Mouse (Mus musculus) heart, adult 8-10 months (tissue): ENCODE data around the gene Ift52. TPM values are rescaled to one million over a fixed set of nuclear protein-coding genes. Genes with fewer than 3 reads are reported as not detected.

Source experiments
- DNase-seq: peaks from one replicate; pipeline ENCODE4 v3.0.0; 2022; ENCODE audit warnings: low spot score
- total RNA-seq, 4 experiments: library from RNA; stranded (reverse); gene quantifications; 2 replicates each; pipeline ENCODE4 v1.2.4; 2022

The Ift52 gene
- 10 to 100 TPM; 19.3 to 25.0 (median 22.8) TPM for total RNA-seq

DNA sequence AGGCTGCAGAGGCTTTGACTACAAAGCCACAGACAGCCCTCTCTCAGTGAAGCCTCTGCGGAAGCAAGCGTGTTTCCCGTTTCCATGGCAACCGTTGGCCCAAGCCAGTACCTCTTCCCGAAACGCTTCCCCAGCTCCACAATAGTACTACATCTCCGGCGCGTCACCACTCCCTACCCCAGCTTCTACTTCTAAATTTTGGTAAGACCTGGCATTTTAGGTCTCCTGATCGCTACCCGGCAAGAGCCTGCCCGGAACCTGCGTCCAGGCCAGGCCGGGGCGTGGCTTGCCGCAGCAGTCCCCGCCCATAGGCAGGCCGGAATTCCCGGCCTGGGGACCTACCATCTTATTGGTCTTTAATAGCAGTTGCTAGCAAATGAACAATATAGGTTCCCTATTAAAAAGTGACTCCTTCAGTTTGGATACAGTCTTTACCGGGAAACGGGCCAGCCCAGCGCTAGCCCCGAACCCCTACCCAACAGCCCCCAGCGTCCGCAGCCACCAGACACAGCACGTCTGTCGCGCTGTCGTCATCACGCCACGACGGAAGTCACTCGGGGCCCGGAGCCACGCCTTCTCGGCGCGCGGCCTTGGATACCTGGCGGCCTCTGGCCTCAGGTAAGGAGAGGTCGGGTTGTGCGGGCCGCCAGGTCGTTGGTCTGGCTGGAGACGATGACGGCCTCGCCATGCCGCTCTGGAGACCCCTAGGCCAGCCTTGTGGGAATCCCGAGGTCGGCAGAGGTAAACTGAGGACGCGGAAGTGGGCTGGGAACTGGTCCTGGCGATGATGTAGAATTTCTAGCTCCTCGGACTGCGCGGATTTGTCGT, at the start of gene Ift52:
Ift52 (plus strand) TSS at position 439 of the 828 bp plus-strand sequence.
- DNase-seq, result peak; percentile 91

GRCm38 (mm10) chr2:162968357-162968756, 48.8 kb upstream of the Ift52 start:
- peak; percentile 15 for DNase-seq

GRCm38 (mm10) chr2:162969101-162969500, 48.1 kb upstream of the Ift52 start:
- DNase-seq, result no peak

GRCm38 (mm10) chr2:162970896-162971295, 46.3 kb upstream of the Ift52 start:
- no peak for DNase-seq

DNA sequence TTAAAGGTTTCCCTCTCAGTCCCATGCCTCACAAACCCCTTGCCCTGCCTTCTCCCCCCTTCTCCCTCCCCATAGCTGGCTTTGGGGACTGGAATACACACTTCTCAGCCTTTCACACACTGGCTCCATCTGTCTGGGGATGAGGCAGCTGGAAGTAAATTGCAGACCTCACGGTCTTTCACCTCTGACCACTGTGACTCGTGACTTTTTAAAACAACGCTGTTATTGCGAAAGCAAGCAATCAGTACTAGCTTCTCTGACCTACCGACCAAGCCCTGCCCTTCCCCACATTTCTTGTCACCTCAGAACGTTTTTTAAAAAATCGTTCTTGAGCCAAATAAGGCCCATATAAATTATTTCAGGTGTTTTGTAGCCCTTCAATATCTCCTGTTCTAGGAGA, 44.4 kb upstream of the Ift52 start:
- DNase-seq, result no peak

GRCm38 (mm10) chr2:162973206-162973605, 43.9 kb upstream of the Ift52 start:
- DNase-seq, result no peak

DNA sequence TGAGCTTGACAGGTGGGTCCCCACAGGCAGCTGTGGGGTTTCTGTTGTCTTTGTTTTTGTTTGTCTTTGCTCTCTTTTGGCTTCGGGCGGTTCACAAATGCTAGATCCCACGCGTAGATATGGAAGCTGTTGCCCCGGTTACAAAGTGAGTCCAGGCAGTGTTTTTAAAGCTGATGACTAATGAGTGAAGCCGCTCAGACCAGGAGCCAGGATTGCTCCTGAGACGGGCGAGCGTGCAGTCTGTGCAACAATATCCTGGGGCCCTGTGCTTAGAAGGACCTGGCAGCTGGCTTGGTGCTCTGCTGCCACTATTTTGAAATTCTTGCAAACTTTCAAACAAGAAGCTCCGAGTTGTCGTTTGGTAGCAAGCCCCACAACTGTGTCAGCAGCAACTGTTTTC, 43.5 kb upstream of the Ift52 start:
- no peak for DNase-seq

DNA sequence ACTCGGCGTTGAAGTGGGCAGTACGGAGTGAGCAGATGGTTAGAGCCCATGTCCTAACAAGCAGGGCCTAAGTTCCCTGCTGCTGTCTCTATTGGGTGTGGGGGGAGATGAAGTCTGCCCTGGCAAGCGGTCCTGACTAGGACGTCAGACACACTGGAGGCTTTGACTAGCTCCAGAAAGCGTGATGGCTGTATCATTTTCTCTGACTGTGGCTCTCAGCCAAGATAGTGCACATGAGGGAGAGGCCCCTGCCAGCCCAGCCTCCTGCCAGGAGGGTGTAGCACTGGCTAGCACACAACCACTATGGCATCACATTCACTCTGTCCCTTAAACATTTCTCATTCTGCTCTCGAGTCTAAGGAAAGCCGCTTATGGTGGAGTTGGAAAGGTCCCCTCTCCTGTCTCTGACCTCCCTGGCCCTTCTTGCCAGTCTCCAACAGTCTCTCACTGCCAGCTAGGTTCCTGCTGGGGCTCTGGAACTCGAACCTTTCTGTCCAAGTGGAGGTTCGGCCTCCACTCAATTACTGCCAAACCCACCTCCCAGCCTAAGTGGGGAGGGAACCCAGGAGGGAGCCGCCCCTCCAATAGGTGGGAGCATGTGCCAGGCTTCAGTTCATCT, 41.9 kb upstream of the Ift52 start:
- peak; percentile 24 for DNase-seq

DNA sequence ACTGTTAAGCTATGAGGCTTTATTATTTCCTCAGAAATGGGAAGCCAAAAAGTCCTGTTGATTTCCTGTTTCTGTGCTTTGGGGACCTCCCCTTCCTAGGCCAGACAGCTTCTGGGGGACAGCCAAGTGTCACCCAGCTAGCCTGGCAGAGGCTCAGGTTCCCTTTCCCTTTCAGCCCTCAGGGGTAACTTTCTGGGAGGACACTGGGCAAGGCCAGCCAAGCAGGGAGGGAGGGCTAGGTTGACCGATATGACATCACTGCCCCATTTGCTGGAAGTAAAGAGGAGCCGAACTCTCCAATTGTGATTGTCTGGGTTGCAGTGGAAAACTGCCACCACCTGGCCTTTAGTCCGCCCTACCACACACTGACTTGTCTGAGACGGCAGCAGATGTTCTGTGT, 41.2 kb upstream of the Ift52 start:
- peak; percentile 45 for DNase-seq

DNA sequence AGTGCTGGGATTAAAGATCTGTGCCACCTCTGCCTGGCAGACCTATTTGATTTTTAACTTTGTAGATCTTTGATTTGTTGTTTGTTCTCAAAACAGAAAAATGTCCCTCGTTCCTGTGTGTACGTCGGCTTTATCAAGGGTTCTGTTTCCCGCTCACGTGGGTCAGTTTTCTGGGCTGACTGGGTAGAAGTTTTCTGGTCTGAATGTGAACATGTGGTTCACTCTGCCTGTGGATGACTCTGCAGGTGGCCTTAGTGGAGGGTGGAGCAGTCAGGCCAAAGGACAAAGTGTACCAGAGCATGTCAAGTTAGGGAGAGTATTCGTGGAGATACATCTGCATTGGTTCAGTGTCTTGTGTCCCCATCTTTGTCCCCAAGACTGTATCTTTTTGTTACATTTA, 32.8 kb upstream of the Ift52 start:
- DNase-seq, result no peak

- no peak for DNase-seq
These were observed 31.2 kb upstream of the Ift52 start for GRCm38 (mm10) chr2:162985923-162986322.

- no peak for DNase-seq
These were observed 30.4 kb upstream of the Ift52 start for GRCm38 (mm10) chr2:162986764-162987163.

DNA sequence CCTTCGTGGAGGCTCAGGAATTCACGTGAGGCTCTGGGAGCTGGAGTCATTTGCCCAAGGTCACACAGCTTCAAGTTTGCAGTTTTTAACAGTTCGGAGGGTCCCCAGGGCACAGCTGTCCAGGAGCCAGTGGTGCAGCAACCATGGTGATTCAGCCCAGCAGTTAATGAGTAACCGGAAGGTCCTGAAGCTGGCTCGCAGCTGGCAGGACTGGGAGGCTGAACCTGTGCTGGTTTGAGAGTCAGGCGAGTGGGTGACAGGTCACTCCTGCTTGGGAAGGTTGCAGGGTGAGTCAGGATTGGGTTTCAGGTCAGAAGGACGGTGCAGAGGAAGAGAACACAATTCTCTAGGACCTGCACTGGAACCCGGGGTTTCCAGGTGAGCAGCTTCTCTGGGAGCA, 29.9 kb upstream of the Ift52 start, which contains the start of gene Sgk2:
Sgk2 (plus strand) TSS at position 113 of the 400 bp plus-strand sequence.
- no peak for DNase-seq

- DNase-seq, result no peak
These were observed 28.9 kb upstream of the Ift52 start for GRCm38 (mm10) chr2:162988235-162988634.

DNA sequence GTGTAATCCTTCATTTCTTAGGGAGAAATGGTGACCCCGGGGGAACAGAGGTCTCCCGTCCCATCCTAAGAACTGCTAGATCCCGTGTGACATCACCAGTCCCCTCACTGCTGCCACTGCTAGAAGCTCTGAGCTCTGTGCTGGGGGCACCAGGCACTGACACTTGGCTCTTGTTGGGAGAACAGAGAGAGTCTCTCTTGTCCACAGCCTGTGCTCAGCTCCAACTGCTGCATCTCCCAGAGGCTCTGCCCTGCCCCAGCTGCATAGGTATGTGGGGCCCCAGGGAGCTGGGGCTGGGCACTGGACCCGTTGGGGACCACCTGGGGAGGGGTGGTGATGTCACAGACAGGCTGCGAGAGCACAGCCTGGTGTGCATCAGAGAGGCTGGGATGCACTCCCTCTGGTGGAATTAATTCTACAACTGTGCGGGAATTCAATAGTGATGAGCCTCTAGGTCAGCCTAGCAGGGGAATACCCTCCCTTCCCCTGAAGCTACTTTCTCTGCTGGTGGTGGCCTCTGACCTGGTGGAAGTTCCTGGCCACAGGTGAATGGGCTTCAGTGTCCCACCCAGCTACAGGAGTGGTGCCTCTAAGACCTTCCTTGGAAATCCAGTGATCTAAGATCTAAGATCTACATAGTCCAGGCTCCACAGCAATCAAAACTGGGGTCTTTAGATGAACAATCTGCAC, 25.6 kb upstream of the Ift52 start:
- DNase-seq, result no peak

GRCm38 (mm10) chr2:162992084-162992437, 25.1 kb upstream of the Ift52 start:
- DNase-seq, result no peak

- DNase-seq, result no peak
These were observed 23.1 kb upstream of the Ift52 start for GRCm38 (mm10) chr2:162993881-162994616.

DNA sequence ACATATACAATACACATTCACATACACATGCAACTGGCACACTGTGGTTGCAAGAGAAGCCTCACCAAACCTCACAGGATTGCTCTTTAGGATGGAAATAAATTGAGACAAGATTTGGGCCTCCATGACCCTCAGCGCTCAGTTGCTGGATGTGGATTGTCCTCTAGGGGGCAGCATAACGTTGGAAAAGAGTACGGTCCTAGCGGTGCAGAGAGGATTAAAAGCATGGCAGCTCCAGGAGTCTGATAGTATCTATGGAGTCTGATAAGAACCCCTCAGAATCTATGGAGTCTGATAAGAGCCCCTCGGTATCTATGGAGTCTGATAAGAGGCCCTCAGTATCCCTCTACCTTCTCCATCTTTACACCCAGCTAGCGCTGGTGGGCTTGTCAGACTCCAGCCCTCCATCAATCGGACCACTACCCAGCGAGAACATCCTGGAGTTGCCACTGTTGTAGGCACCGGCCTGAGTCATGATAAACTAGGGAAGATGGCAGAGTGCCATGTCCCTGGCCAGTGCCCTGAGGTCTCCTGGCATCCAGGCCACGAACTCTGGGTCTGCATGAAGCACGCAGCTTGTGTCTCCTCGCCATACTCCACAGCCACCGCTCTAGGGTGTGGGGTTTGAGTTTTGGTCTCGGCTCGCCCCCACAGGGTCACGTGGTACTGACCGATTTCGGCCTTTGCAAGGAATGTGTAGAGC, 18.5 kb upstream of the Ift52 start:
- peak; percentile 48 for DNase-seq

DNA sequence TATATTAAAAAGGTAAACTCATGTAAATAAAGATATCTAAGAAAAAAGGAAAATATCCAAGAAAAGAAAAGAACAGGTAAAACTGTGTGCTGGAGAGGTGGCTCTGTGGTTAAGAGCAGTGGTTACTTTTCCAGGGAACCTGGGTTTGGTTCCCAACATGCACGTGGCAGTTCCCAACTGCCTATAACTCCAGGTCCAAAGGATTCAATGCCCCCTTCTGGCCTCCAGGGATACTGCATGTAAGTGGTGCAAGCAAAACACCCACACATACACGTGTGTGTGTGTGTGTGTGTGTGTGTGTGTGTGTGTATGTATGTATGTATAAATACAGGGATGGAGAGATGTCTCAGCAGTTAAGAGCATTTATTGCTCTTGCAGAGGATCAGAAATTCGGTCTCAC, 17.4 kb upstream of the Ift52 start:
- DNase-seq, result no peak

- no peak for DNase-seq
These were observed 16.1 kb upstream of the Ift52 start for GRCm38 (mm10) chr2:163001071-163001470.

DNA sequence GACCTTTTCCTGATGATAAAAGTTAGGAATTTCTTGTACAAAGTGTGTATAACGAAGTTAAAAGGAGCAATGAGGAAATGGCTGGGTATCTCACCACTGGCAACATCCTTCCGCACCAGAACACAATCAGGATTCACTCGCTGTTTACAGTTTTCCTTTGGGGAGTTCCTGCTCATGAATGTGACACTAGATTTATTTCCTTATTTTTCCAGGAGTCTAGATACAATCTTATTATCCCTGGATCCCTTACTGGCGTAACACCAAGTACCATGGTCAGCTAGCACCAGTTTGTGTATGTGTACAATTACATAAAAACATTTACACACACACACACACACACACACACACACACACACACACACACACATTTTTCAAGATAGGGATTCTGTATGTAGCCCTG, 9.9 kb upstream of the Ift52 start:
- no peak for DNase-seq
